Mouse (Mus musculus) erythroid progenitor cell, adult 5-6 weeks (primary cell): ENCODE measurements around the gene Themis2. TPM values are rescaled to one million over a fixed set of nuclear protein-coding genes. Genes with fewer than 3 reads are reported as not detected.

Experiments
- total RNA-seq, 2 experiments: library from RNA; stranded (forward) in 1 of 2; stranded (reverse) in 1 of 2; fragments of 150-400 nt in 1 of 2; fragments of 186-747, 209-891 nt in 1 of 2; gene quantifications; 2 replicates each; pipeline versions ENCODE4 v1.2.3 to v1.2.4; 2015 to 2017; ENCODE audit warnings: low replicate concordance in 2 of 2

Themis2 gene
- total RNA-seq, 2 experiments from 2014 or later: 7.5 to 12.6 TPM

Other genes starting within 250 kb of the Themis2 start
- 2.9 and 3.8 TPM in 2 replicates for gene Ptafr, start 232.3 kb downstream of the Themis2 start, total RNA-seq (2015; ENCODE audit: low replicate concordance)
- gene Ptafr, start 232.3 kb downstream of the Themis2 start, total RNA-seq (2017; ENCODE audit: low replicate concordance): 4.4 and 5.4 TPM in 2 replicates
- gene Eya3, start 157.4 kb downstream of the Themis2 start, total RNA-seq (2015; ENCODE audit: low replicate concordance): 34.2 and 43.6 TPM in 2 replicates
- gene Eya3, start 157.4 kb downstream of the Themis2 start, total RNA-seq (2017; ENCODE audit: low replicate concordance): 15.0 and 28.9 TPM in 2 replicates
- gene Xkr8, start 63.8 kb downstream of the Themis2 start, total RNA-seq (2015; ENCODE audit: low replicate concordance): 0.42 TPM in 1 of 2 replicates, not detected in the other
- 0.08 and 0.64 TPM in 2 replicates for gene Xkr8, start 63.8 kb downstream of the Themis2 start, total RNA-seq (2017; ENCODE audit: low replicate concordance)
- gene Smpdl3b, start 39.1 kb downstream of the Themis2 start, total RNA-seq (2015; ENCODE audit: low replicate concordance): 2.5 TPM in 1 of 2 replicates, not detected in the other
- gene Smpdl3b, start 39.1 kb downstream of the Themis2 start, total RNA-seq (2017; ENCODE audit: low replicate concordance): not detected in 2 replicates
- gene Rpa2, start 28.1 kb downstream of the Themis2 start, total RNA-seq (2015; ENCODE audit: low replicate concordance): 32.7 and 54.4 TPM in 2 replicates
- gene Rpa2, start 28.1 kb downstream of the Themis2 start, total RNA-seq (2017; ENCODE audit: low replicate concordance): 28.4 and 51.9 TPM in 2 replicates
- gene Ppp1r8, start 46.8 kb upstream of the Themis2 start, total RNA-seq (2015; ENCODE audit: low replicate concordance): 16.6 and 19.3 TPM in 2 replicates
- 24.5 and 36.2 TPM in 2 replicates for gene Ppp1r8, start 46.8 kb upstream of the Themis2 start, total RNA-seq (2017; ENCODE audit: low replicate concordance)
- 44.3 and 52.0 TPM in 2 replicates for gene Stx12, start 88.1 kb upstream of the Themis2 start, total RNA-seq (2015; ENCODE audit: low replicate concordance)
- 44.1 and 55.1 TPM in 2 replicates for gene Stx12, start 88.1 kb upstream of the Themis2 start, total RNA-seq (2017; ENCODE audit: low replicate concordance)
- 30.6 and 35.0 TPM in 2 replicates for gene Fam76a, start 126.2 kb upstream of the Themis2 start, total RNA-seq (2015; ENCODE audit: low replicate concordance)
- gene Fam76a, start 126.2 kb upstream of the Themis2 start, total RNA-seq (2017; ENCODE audit: low replicate concordance): 41.3 and 67.4 TPM in 2 replicates
- gene Fgr, start 177.7 kb upstream of the Themis2 start, total RNA-seq (2015; ENCODE audit: low replicate concordance): 8.4 and 12.6 TPM in 2 replicates
- gene Fgr, start 177.7 kb upstream of the Themis2 start, total RNA-seq (2017; ENCODE audit: low replicate concordance): 7.8 and 9.7 TPM in 2 replicates
- 2.9 TPM in 2 replicates for gene Ahdc1, start 214.9 kb upstream of the Themis2 start, total RNA-seq (2015; ENCODE audit: low replicate concordance)
- gene Ahdc1, start 214.9 kb upstream of the Themis2 start, total RNA-seq (2017; ENCODE audit: low replicate concordance): 0.26 TPM in 1 of 2 replicates, not detected in the other